Mouse (Mus musculus) small intestine, adult 2 months (tissue): ENCODE measurements around the gene Mecom. TPM values are rescaled to one million over a fixed set of nuclear protein-coding genes. Genes with fewer than 3 reads are reported as not detected.

ENCODE experiments used
- H3K27ac ChIP-seq: fragments of 200-500 bp; 2 replicates; pipeline ENCODE4 v1.5.1; 2012; ENCODE audit warnings: low read depth, low read length, control low read depth, inconsistent platforms; ENCODE audit not compliant: insufficient read depth
- H3K27me3 ChIP-seq: fragments of 200-500 bp; 2 replicates; pipeline ENCODE4 v1.6.1; 2012; ENCODE audit warnings: mild to moderate bottlenecking, moderate library complexity, low read length, inconsistent platforms; ENCODE audit not compliant: control insufficient read depth, insufficient read depth
- H3K36me3 ChIP-seq: fragments of 200-500 bp; 2 replicates; pipeline ENCODE4 v1.6.1; 2012; ENCODE audit warnings: mild to moderate bottlenecking, low read length, control low read depth, inconsistent platforms; ENCODE audit not compliant: control insufficient read depth, insufficient read depth
- H3K4me1 ChIP-seq: fragments of 200-500 bp; 2 replicates; pipeline ENCODE4 v1.6.1; 2012; ENCODE audit warnings: low read length, inconsistent platforms, mixed read lengths; ENCODE audit not compliant: control insufficient read depth, insufficient read depth, insufficient read length
- H3K4me3 ChIP-seq: fragments of 200-500 bp; 2 replicates; pipeline ENCODE4 v1.5.1; 2012; ENCODE audit warnings: low read depth, mild to moderate bottlenecking, control low read depth, inconsistent platforms, low read length, moderate library complexity
- CTCF ChIP-seq: fragments of 200-500 bp; IDR thresholded peaks from 2 replicates; pipeline ENCODE4 v1.5.1; 2012; ENCODE audit warnings: low read depth, mild to moderate bottlenecking, control low read depth, inconsistent platforms, low read length, moderate library complexity, mixed read lengths; ENCODE audit not compliant: insufficient replicate concordance, insufficient read length; ENCODE audit errors: extremely low read depth
- POLR2A ChIP-seq: fragments of 200-500 bp; IDR thresholded peaks from 2 replicates; pipeline ENCODE4 v1.6.1; 2012; ENCODE audit warnings: low read depth, mild to moderate bottlenecking, control low read depth, inconsistent platforms, low read length, moderate library complexity
- WGBS: fragments of 180-500 bp; shearing (Covaris S2); methylation state at CpG from one replicate; pipeline ENCODE4 v1.1.7; 2018; 5-methylcytosine and 5-hydroxymethylcytosine counted together
- polyA plus RNA-seq: library from polyadenylated mRNA; depleted of rRNA; stranded (reverse); fragments of >200 nt; gene quantifications from 2 replicates; pipeline ENCODE4 v1.2.3, GENCODE M21; 2012

Mecom gene
- polyA plus RNA-seq, 1 experiment = 2.8 TPM

GRCm38 (mm10) chr3:29999035-29999434 is 548.8 kb downstream of the Mecom start:
- no peaks in the 10 kb centered on the region for H3K27me3 ChIP-seq
- 83% methylated on average over 1 of the region's 1 CpGs for WGBS
- TF ChIP-seq POLR2A = no peak
- TF ChIP-seq CTCF = no peak
- H3K4me1 ChIP-seq = no peaks in the 10 kb centered on the region
- H3K27ac ChIP-seq = no peak overlapping the region
- no peaks in the 10 kb centered on the region for H3K36me3 ChIP-seq
- H3K4me3 ChIP-seq = no peak overlapping the region

GRCm38 (mm10) chr3:29997068-29997467 is 550.7 kb downstream of the Mecom start:
- WGBS = 87% methylated on average over 7 of the region's 7 CpGs
- TF ChIP-seq CTCF (no peak), POLR2A (no peak)

GRCm38 (mm10) chr3:29993346-29993745 is 554.5 kb downstream of the Mecom start:
- Histone ChIP-seq H3K27me3 (no peaks in the 10 kb centered on the region), H3K36me3 (no peaks in the 10 kb centered on the region), H3K27ac (no peak overlapping the region), H3K4me3 (no peak overlapping the region), H3K4me1 (peaks cover 3% of the 10 kb centered on the region; the same call in 1 of the 2 replicates)
- no peak for TF ChIP-seq CTCF
- TF ChIP-seq POLR2A = no peak
- 80% methylated on average over 10 of the region's 10 CpGs for WGBS

More at GRCm38 (mm10) chr3:29997068-29997467, 550.7 kb downstream of the Mecom start:
- H3K4me3 ChIP-seq = no peak overlapping the region
- H3K27me3 ChIP-seq = no peaks in the 10 kb centered on the region
- H3K27ac ChIP-seq = no peak overlapping the region
- no peaks in the 10 kb centered on the region for H3K4me1 ChIP-seq
- no peaks in the 10 kb centered on the region for H3K36me3 ChIP-seq

GRCm38 (mm10) chr3:29991523-29991922 is 556.3 kb downstream of the Mecom start:
- H3K27ac ChIP-seq = no peak overlapping the region
- H3K4me1 ChIP-seq = peaks cover 3% of the 10 kb centered on the region; the same call in 1 of the 2 replicates
- no peaks in the 10 kb centered on the region for H3K36me3 ChIP-seq
- H3K4me3 ChIP-seq = no peak overlapping the region
- TF ChIP-seq POLR2A (no peak), CTCF (no peak)
- no peaks in the 10 kb centered on the region for H3K27me3 ChIP-seq
- 84% methylated on average over 1 of the region's 1 CpGs for WGBS

GRCm38 (mm10) chr3:29984431-29984830 is 563.4 kb downstream of the Mecom start:
- no peak overlapping the region for H3K4me3 ChIP-seq
- TF ChIP-seq POLR2A = no peak
- 77% methylated on average over 3 of the region's 3 CpGs for WGBS

GRCm38 (mm10) chr3:29981259-29981910 is 566.4 kb downstream of the Mecom start:
- TF ChIP-seq CTCF (no peak), POLR2A (no peak)
- H3K36me3 ChIP-seq = peaks cover 2% of the 10 kb centered on the region; the same call in 1 of the 2 replicates
- 80% methylated on average over 7 of the region's 7 CpGs for WGBS
- no peak overlapping the region for H3K4me3 ChIP-seq
- H3K4me1 ChIP-seq = 0 out of 2 replicates have a peak, but pooled peaks cover 2% of the 10 kb centered on the region
- H3K27ac ChIP-seq = no peak overlapping the region
- H3K27me3 ChIP-seq = no peaks in the 10 kb centered on the region

More at GRCm38 (mm10) chr3:29984431-29984830, 563.4 kb downstream of the Mecom start:
- Histone ChIP-seq H3K4me1 (no peaks in the 10 kb centered on the region), H3K36me3 (peaks cover 2% of the 10 kb centered on the region; the same call in 1 of the 2 replicates), H3K27me3 (no peaks in the 10 kb centered on the region), H3K27ac (no peak overlapping the region)

- TF ChIP-seq CTCF (no peak), POLR2A (no peak)
- no peak overlapping the region for H3K27ac ChIP-seq
- no peak overlapping the region for H3K4me3 ChIP-seq
- no peaks in the 10 kb centered on the region for H3K27me3 ChIP-seq
- WGBS = 62% methylated on average over 9 of the region's 9 CpGs
- H3K4me1 ChIP-seq = 0 out of 2 replicates have a peak, but pooled peaks cover 2% of the 10 kb centered on the region
- H3K36me3 ChIP-seq = peaks cover 2% of the 10 kb centered on the region; the same call in 1 of the 2 replicates
These were observed 567.3 kb downstream of the Mecom start for GRCm38 (mm10) chr3:29980531-29980930.
